Mouse (Mus musculus) intestine, embryonic 16.5 days (tissue): ENCODE results near the gene Lrrc51. TPM values are rescaled to one million over a fixed set of nuclear protein-coding genes. Genes with fewer than 3 reads are reported as not detected.

ENCODE experiments used
- ATAC-seq: fragments of 200-750 bp; cut with Nextera tagmentation; 2 replicates; pipeline ENCODE4 v1.8.0; 2017; ENCODE audit warnings: moderate TSS enrichment, moderate library complexity
- H3K27ac ChIP-seq: fragments of 300-500 bp; sonication (generic); 2 replicates; pipeline ENCODE4 v1.5.1; 2014; ENCODE audit warnings: mild to moderate bottlenecking, low read length
- H3K27me3 ChIP-seq: fragments of 300-500 bp; sonication (generic); replicated peaks from 2 replicates; pipeline ENCODE4 v1.6.1; 2014; ENCODE audit warnings: low read length, control low read depth, mixed read lengths; ENCODE audit not compliant: control insufficient read depth, insufficient read depth
- H3K36me3 ChIP-seq: fragments of 300-500 bp; sonication (generic); 2 replicates; pipeline ENCODE4 v1.6.1; 2014; ENCODE audit warnings: low read length, control low read depth; ENCODE audit not compliant: control insufficient read depth, insufficient read depth
- H3K4me1 ChIP-seq: fragments of 300-500 bp; sonication (generic); 2 replicates; pipeline ENCODE4 v1.6.1; 2014; ENCODE audit warnings: low read length, control low read depth, mixed read lengths; ENCODE audit not compliant: control insufficient read depth, insufficient read depth
- H3K4me2 ChIP-seq: fragments of 300-500 bp; sonication (generic); 2 replicates; pipeline ENCODE4 v1.6.1; 2014; ENCODE audit warnings: low read depth, low read length, control low read depth
- H3K4me3 ChIP-seq: fragments of 300-500 bp; sonication (generic); 2 replicates; pipeline ENCODE4 v1.5.1; 2014; ENCODE audit warnings: mild to moderate bottlenecking, low read length
- H3K9ac ChIP-seq: fragments of 300-500 bp; sonication (generic); 2 replicates; pipeline ENCODE4 v1.6.1; 2014; ENCODE audit warnings: low read depth, low read length
- H3K9me3 ChIP-seq: fragments of 300-500 bp; sonication (generic); 2 replicates; pipeline ENCODE4 v1.6.1; 2016; ENCODE audit warnings: low read length, control low read depth; ENCODE audit not compliant: control insufficient read depth
- WGBS: fragments of 180-500 bp; shearing (Covaris S2); extraction: QIAGEN DNeasy Blood & Tissue Kit; methylation state at CpG from one replicate; pipeline ENCODE4 v1.1.7; 2014; 5-methylcytosine and 5-hydroxymethylcytosine counted together
- polyA plus RNA-seq: library from polyadenylated mRNA; unstranded; fragments of >200 nt; fragmentation: Nextera tagmentation; extraction: Ambion mirVana; gene quantifications from 2 replicates; pipeline ENCODE4 v1.2.1, GENCODE M21; 2015

The Lrrc51 gene
- polyA plus RNA-seq, 1 experiment from 2014 or later, result 10.1 TPM

GRCm38 (mm10) chr7:101880855-101881254 is 52.8 kb downstream of the Lrrc51 start:
- no peak overlapping the region for H3K27ac ChIP-seq
- H3K4me2 ChIP-seq, result no peak overlapping the region
- no peak overlapping the region for H3K4me3 ChIP-seq
- no peaks in the 10 kb centered on the region for H3K27me3 ChIP-seq
- H3K9me3 ChIP-seq, result no peaks in the 10 kb centered on the region
- no peak overlapping the region for H3K9ac ChIP-seq
- no peak for ATAC-seq
- H3K36me3 ChIP-seq, result no peaks in the 10 kb centered on the region
- WGBS, result 73% methylated on average over 4 of the region's 4 CpGs
- H3K4me1 ChIP-seq, result no peaks in the 10 kb centered on the region

GRCm38 (mm10) chr7:101875978-101876377 is 57.7 kb downstream of the Lrrc51 start:
- no peaks in the 10 kb centered on the region for H3K27me3 ChIP-seq
- no peaks in the 10 kb centered on the region for H3K4me1 ChIP-seq
- no peak overlapping the region for H3K4me3 ChIP-seq
- H3K9me3 ChIP-seq, result no peaks in the 10 kb centered on the region
- no peak overlapping the region for H3K27ac ChIP-seq
- WGBS, result 87% methylated on average over 1 of the region's 1 CpGs
- H3K4me2 ChIP-seq, result no peak overlapping the region
- no peak for ATAC-seq
- H3K36me3 ChIP-seq, result no peaks in the 10 kb centered on the region
- H3K9ac ChIP-seq, result no peak overlapping the region

- peak overlapping the region; percentile 7; the same call in 1 of the 2 replicates for H3K4me2 ChIP-seq
- no peaks in the 10 kb centered on the region for H3K9me3 ChIP-seq
- peaks cover 2% of the 10 kb centered on the region; the same call in 1 of the 2 replicates for H3K4me1 ChIP-seq
- no peaks in the 10 kb centered on the region for H3K27me3 ChIP-seq
- no peaks in the 10 kb centered on the region for H3K36me3 ChIP-seq
- peak; percentile 49 for ATAC-seq
- WGBS, result 69% methylated on average over 3 of the region's 3 CpGs
- peak overlapping the region; percentile 82 for H3K27ac ChIP-seq
- H3K4me3 ChIP-seq, result no peak overlapping the region
- no peak overlapping the region for H3K9ac ChIP-seq
These were observed 62.4 kb downstream of the Lrrc51 start for GRCm38 (mm10) chr7:101871296-101871695.

- 35% methylated on average over 2 of the region's 2 CpGs for WGBS
- Histone ChIP-seq H3K9ac (peak within 1 kb of the TSS; percentile 47), H3K9me3 (no peaks in the 10 kb centered on the region), H3K27ac (peak within 1 kb of the TSS; percentile 82), H3K27me3 (no peaks in the 10 kb centered on the region), H3K4me2 (peak within 1 kb of the TSS; percentile 45), H3K4me3 (peak within 1 kb of the TSS; percentile 41), H3K4me1 (peaks cover 2% of the 10 kb centered on the region; the same call in 1 of the 2 replicates), H3K36me3 (no peaks in the 10 kb centered on the region)
- peak; percentile 93 for ATAC-seq
These were observed 63.1 kb downstream of the Lrrc51 start, which contains the start of gene Folr1 for GRCm38 (mm10) chr7:101870629-101871028. Gene Folr1, minus strand, starts transcription at chr7:101870788.

- H3K9ac ChIP-seq, result peak overlapping the region; percentile 53
- H3K4me1 ChIP-seq, result peaks cover 2% of the 10 kb centered on the region; the same call in 1 of the 2 replicates
- no peaks in the 10 kb centered on the region for H3K36me3 ChIP-seq
- peak; percentile 27; the same call in 1 of the 2 replicates for ATAC-seq
- peak overlapping the region; percentile 45 for H3K4me2 ChIP-seq
- 57% methylated on average over 7 of the region's 7 CpGs for WGBS
- H3K9me3 ChIP-seq, result no peaks in the 10 kb centered on the region
- no peaks in the 10 kb centered on the region for H3K27me3 ChIP-seq
- 0 out of 2 replicates have a peak overlapping the region, but pooled peaks have one; percentile 69 for H3K27ac ChIP-seq
- H3K4me3 ChIP-seq, result peak overlapping the region; percentile 41
These were observed 64.6 kb downstream of the Lrrc51 start for GRCm38 (mm10) chr7:101869163-101869500.

GRCm38 (mm10) chr7:101868241-101869162 is 65.2 kb downstream of the Lrrc51 start:
- 0 out of 2 replicates have a peak overlapping the region, but pooled peaks have one; percentile 31 for H3K27ac ChIP-seq
- peak overlapping the region; percentile 41 for H3K4me3 ChIP-seq
- peak overlapping the region; percentile 53 for H3K9ac ChIP-seq
- H3K27me3 ChIP-seq, result no peaks in the 10 kb centered on the region
- peaks cover 2% of the 10 kb centered on the region; the same call in 1 of the 2 replicates for H3K4me1 ChIP-seq
- 65% methylated on average over 13 of the region's 13 CpGs for WGBS
- no peak; the same call in 1 of the 2 replicates for ATAC-seq
- H3K9me3 ChIP-seq, result no peaks in the 10 kb centered on the region
- H3K4me2 ChIP-seq, result peak overlapping the region; percentile 45
- H3K36me3 ChIP-seq, result no peaks in the 10 kb centered on the region

GRCm38 (mm10) chr7:101867482-101867881 is 66.2 kb downstream of the Lrrc51 start:
- no peak overlapping the region for H3K27ac ChIP-seq
- no peak overlapping the region for H3K4me3 ChIP-seq
- no peaks in the 10 kb centered on the region for H3K27me3 ChIP-seq
- WGBS, result 97% methylated on average over 4 of the region's 4 CpGs
- peaks cover 2% of the 10 kb centered on the region; the same call in 1 of the 2 replicates for H3K4me1 ChIP-seq
- H3K4me2 ChIP-seq, result no peak overlapping the region
- H3K9me3 ChIP-seq, result no peaks in the 10 kb centered on the region
- no peak for ATAC-seq
- H3K9ac ChIP-seq, result no peak overlapping the region
- no peaks in the 10 kb centered on the region for H3K36me3 ChIP-seq

- no peak overlapping the region for H3K9ac ChIP-seq
- 84% methylated on average over 11 of the region's 11 CpGs for WGBS
- no peak overlapping the region for H3K4me2 ChIP-seq
- peaks cover 2% of the 10 kb centered on the region; the same call in 1 of the 2 replicates for H3K4me1 ChIP-seq
- H3K4me3 ChIP-seq, result no peak overlapping the region
- ATAC-seq, result no peak
- H3K27me3 ChIP-seq, result no peaks in the 10 kb centered on the region
- no peak overlapping the region for H3K27ac ChIP-seq
- H3K9me3 ChIP-seq, result no peaks in the 10 kb centered on the region
- H3K36me3 ChIP-seq, result no peaks in the 10 kb centered on the region
These were observed 67.0 kb downstream of the Lrrc51 start for GRCm38 (mm10) chr7:101866491-101867265.

- H3K36me3 ChIP-seq, result no peaks in the 10 kb centered on the region
- peaks cover 2% of the 10 kb centered on the region; the same call in 1 of the 2 replicates for H3K4me1 ChIP-seq
- H3K4me2 ChIP-seq, result no peak within 1 kb of the TSS
- no peaks in the 10 kb centered on the region for H3K27me3 ChIP-seq
- H3K9ac ChIP-seq, result no peak within 1 kb of the TSS
- H3K27ac ChIP-seq, result no peak within 1 kb of the TSS
- no peaks in the 10 kb centered on the region for H3K9me3 ChIP-seq
- WGBS, result 77% methylated on average over 3 of the region's 3 CpGs
- H3K4me3 ChIP-seq, result no peak within 1 kb of the TSS
- no peak for ATAC-seq
These were observed 70.3 kb downstream of the Lrrc51 start, which contains the start of gene Anapc15 for GRCm38 (mm10) chr7:101863415-101863814. Gene Anapc15, plus strand, starts transcription at chr7:101863715.
